Mouse (Mus musculus) left cerebral cortex, adult 18-20 months (tissue): ENCODE measurements around the gene Schip1. TPM values are rescaled to one million over a fixed set of nuclear protein-coding genes. Genes with fewer than 3 reads are reported as not detected.
A peak's percentile ranks its signal among the peaks of the same experiment; 100 is the strongest.

Experiments
- DNase-seq, 2 experiments: peaks; one replicate each; pipeline ENCODE4 v3.0.0; 2021 to 2022; ENCODE audit warnings: low spot score in 2 of 2, mixed read lengths in 1 of 2
- total RNA-seq, 2 experiments: library from RNA; stranded (reverse); gene quantifications; 2 replicates each; pipeline ENCODE4 v1.2.3; 2021

The Schip1 gene
- total RNA-seq, 2 experiments from 2014 or later: 250 to 294 TPM

DNA sequence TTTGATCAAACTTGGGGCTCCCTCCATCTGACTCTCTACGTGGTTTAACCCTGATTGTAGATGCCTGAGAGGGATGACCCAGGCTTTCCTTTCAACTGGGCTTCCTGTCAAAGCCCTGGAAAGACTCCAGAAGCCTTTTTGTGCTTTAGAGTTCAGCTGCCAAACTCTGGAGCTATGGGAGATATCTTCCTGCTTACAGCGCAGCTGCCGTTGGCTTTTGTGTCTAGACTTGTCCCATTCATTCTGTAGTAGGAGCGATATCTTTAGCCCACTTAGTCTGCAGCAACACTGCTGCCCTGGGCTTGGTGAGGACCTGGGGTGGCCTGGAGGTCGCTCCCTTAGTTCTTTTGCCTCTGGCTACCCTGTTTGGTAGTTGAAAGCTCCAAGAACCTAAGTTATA is 56.7 kb downstream of the Schip1 start:
- DNase-seq: no peak

DNA sequence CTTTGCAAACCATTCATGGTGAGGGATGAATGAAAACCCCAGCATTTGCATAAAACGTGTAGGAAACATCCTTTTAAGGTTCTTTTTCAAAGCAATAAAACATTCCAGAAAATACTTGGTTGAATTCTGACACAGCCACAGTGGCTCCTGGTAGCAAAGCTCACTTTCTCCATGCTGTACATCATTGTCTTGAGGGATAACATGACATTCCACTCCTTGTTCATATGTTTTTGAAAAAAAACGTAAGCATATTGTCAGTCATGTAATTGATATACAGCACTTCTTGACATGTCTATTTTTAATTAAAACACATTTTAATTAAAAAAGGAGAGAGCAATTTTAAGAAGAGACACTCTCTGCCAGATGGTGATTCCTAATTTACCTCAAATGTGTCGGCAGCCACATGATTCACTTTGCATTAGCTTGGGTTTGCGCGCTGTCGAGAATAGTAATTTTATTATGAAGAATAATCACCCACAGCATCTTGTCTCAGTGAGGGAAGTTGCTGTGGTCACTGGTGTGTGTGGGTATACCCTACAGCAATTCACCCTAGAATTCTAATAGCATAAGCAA is 61.8 kb downstream of the Schip1 start:
- no peak for DNase-seq

DNA sequence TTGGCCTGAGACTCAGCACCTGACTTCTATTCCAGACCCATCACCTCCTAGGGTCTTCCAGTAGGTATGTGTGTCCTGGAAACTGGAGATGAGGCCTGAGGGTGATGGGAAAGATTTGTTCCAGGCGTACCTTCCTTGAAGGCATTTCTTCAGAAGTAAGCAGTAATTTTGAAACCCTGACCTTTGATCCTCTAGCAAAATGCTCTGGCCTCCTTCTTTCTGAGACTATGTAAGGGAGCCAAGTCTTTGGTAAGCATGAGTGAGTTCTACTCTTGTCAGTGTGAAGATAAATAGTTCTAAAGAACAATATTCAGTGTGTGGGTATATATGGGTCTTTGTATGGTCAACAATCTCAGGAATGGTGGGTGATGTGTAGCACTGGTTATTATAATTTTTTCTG is 65.8 kb downstream of the Schip1 start:
- no peak for DNase-seq

DNA sequence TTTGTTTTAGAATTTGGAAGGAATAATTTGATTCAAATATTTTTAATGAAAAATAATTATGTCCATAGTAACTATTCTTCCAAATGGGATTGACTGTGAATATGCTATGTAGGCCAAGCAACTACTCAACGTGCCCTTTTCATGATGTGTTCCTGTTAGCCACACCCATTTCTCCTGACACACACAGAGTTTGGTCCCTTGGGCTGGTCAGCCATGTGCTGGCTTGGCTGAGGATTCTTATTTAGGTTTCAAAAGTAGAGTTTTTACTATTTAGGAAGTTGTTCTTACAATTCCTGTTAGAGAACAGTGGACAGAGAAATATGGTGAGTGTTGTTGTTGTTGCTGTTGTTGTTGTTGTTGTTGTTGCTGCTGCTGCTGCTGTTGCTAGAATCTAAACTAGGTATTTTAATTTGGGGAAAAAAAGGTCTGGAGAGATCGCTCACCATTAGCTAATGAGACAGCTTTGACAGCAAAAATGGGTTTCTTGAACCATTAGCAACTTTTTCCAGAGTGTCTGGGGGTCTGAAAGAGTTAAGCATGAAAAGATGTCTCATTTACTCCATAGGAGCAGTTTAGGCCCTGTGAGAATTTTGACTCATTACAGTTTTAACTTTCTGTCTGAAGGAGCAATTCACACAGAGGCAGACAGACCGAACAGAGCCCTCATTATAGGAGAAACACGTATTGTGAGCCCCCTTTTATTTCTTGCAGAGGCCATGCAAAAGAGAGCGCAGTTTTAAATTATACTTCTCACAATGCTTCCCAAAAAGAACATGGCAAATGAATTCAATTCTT is 74.4 kb downstream of the Schip1 start:
- no peak for DNase-seq

DNA sequence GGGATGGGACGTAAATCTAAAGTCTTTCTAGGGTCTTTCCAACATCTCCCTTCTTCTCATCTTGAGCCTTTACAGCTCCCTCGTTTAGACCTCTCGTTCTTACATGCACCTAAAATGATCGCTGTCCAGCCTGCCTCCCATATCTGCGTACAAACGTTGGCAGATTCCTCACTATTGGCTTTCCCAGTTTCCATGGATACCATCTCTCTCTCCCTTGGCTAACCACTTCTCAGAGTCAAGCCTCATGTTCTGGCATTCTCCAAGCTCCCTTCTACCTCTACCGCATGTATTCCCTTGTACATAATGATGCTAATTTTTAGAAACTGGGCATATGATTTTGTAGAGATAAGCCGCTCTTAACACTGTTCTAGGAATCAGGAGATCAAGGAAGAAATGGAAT is 86.1 kb downstream of the Schip1 start:
- no peak for DNase-seq

DNA sequence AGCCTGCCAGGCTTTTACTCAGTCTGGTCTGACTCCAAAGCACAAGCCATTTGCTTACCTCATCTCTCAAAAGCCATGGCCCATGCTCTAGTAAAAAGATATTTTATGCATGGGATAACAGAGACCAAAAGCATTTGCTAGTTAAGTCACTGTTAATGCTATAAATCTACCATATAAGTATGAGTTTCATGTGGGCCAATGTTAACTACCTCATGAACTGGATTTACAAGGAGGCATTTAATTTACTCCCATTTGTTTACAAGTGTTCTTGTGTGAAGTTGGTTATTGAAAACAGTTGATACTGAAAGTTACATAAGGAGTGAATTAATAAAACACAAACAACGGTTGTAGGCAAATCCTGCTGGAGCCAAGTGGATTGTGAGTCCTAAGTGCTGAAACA is 95.6 kb downstream of the Schip1 start:
- DNase-seq: no peak

DNA sequence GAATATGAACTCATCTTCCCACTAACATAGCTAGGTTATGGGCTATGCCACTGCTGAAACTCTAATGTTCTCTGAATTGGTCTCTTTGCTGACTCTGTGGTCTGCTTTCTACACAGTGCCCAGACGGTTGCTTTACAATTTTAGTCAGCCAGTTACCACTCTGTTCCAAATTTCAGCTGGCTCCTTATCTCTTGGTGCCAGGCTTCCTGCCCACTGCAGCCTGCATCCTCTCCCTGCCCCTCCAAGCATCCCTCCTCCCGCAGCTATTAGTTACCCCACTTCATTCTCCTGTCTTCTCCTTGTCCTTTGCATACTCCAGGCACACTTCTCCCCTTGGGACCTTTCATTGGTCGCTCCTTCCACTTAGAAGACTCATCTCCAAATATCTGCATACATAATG is 96.2 kb downstream of the Schip1 start:
- no peak for DNase-seq

DNA sequence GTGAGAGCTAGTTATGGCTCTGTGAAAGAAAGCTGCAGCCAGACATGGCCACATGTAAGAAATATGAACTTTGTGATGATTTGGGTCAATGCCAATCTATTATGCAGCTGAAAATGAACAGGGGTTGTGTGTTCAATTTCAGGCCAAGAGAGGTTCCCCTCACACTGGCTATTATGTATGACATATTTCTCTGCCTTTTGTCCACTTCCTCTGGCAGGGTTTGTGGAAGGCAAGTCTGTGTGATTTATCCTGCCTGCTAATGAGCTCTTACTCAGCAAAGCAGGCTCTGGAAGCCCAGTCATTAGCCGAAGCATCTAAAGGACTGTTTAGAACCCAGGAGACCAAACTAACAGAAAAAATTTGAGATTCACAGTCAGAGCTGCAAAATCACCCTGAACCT is 113.6 kb downstream of the Schip1 start:
- no peak for DNase-seq

DNA sequence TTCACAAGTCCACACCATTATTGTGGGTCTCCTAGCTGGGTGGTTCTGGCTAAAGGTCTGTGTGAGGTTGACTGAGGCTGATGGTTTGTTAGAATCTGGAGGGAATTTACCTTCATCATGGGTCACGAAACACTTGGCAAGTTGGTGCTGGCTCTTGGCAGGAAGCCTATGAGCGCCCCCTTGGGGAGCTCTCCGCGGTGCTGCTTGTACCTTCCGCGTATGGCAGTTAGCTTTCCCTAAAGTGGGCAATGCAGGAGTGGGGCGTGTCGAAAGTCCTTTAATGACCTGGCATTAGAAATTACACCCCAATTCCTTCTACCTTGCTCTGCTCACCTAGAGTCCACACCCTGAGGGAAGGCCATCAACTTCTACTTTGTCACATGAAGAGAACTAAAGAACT is 122.9 kb downstream of the Schip1 start:
- no peak for DNase-seq

DNA sequence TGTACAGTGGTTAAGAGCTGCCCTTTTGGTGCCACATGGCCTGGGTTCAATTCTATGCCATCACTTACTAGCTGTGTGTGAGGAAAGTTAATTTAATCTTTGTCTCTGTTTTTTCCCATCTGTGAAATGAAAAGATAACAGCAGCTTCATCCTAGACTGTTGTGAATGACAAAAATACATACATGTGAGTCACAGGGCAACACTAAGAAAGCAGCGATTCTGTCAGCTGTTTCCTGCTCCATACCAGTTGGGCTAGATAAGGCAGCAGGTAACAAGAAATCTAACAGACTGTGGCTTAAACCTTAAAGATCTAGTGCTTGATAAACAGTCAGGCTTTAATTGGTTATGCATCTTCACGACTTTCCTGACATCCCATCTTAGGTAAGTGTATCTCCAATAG is 124.5 kb downstream of the Schip1 start:
- no peak for DNase-seq

DNA sequence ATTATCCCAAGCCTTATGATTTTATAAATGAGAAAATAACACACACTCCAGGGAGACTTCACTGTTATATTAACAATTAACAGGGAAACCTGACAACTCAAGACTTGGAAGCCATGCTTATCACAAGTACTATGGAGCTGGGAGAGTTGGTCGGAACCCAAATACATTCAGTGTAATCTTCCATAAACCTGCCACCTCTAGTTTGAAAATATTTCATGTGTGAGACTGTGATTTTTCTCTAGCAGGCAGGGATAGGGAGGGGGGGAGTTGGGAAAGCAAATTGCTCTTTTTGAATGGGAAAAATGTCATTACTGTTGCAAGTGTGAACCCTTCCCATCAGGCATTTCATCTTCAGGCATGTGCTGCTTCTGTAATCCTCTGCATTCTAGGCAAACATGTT is 132.3 kb downstream of the Schip1 start:
- DNase-seq: no peak

DNA sequence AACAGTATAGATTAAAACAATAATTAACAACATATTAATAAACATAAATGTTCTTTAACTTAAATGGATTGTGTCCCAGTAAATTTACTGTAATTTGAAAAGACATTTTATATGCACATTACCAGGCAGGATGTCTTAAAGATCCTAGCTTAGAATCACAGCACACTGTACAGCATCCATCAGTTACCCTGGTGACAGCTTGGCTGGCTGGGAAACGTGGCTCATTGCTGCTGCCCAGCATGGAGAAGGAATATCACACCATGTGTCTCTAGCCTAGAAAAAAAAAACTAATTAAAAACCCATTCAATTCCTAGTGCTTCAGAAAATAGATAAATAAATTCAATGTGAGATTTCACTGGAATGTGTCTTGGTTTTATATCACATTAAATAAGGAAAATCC is 136.6 kb downstream of the Schip1 start:
- no peak for DNase-seq

DNA sequence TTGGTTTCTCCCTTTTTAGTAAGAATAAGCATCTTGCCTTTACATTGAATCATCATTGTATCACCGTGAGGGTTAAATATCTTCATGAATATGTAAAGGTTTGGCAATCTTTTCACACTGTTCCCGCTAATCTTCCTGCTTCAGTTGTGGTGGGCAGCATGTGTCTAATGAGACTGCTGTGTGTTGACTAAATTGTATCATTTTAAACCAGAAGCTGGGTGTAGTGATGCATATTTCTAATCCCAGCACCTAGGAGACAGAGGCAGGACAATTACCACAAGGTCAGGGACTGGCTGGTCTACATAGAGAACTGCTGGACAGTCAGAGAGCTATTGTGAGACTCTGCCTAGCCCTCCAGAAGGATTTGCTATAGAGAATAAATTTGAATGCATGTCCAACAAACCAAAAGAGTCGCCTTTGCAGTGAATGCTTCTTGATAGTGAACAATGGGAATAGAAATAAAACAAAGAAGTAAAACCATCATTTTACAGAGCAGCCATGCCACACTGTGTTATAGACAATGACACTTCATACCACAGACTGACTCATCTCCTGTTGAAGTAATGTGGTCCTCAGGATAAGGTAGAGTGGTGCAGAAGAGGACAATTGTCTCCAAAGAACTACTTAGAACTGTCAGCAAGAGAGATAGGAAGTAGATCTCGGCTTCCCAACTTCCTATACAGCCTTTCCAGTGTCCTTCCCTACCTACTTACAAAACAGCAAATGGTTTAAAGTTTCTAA is 137.7 kb downstream of the Schip1 start:
- no peak for DNase-seq

DNA sequence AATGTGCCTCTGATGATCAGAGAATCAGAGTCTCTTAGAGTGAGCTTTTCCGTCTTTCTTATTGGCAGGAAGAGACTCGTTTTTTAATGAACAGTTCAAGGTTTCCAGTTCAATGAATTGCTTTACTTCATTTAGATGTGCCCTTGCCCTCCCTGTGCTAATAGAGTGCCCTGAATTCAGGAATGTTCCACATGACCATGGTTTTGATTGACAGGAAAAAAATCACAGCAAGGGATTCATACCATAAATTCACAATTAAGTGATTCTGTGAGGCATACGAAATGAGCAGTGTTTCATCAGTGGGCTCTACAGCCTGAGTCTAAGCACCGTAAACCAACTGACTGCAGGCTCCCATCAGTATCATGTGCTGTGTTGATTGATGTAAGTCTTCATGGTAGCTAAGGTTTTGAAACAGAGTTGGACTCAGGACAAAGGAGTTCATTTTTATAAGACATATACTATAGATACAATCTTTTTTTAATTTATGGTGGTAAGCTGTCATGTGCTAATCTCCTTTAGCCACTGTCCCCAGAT is 139.4 kb downstream of the Schip1 start:
- DNase-seq: no peak

DNA sequence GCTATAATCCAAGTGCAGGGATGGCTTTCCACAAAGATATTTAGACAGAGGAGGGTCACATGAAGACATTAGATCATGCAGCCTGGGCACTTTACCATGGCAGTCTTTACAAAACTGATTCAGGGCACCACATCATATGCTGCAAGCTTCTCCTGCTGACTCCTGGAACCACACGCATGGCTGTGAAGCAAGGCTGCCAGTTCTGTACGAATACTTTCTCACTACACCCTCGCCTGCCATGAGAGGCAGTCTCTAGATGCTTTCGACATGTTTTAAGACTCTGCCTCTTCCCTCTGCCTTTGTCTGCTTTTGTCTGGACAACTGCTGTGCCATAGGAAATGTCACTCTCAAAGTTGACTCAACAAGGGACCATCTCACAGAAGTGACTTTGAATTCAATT is 145.8 kb downstream of the Schip1 start:
- peak in 1 of 2 experiments; percentile 6 for DNase-seq

DNA sequence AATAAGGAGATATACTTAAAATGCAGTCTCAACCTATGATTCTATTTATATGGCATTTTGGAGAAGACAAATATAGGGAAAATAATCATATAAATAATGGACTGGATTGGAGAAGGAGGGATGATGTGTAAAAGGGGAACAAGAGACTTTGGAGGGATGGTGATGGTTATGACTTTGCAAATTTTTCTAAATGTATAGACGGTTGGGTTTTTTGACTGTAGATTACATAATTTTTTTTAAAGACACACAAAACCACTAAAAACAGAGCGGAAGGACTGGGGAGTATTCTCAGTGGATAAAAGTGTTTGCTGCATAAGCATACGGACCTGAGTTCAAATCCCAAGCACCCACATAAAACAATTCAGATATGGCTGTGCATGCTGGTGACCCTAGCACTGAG is 156.8 kb downstream of the Schip1 start:
- no peak for DNase-seq

DNA sequence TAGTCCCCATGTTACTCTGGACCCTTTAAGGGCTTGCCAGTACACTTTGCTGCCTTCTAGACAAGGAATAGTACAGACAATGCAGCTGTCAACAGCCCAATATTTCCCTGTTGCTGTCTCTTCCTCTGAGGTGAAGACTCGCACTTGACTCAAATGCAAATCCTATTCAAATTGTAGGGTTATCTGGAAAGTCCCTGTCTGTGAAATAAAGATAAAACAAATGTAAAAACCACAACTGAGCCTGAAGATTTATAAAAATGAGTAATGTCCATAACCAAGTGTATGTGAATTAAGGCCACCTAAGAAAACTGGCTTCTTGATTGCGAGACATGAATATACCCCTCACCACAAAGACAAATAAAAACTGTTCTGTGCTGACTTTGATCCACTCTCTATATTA is 175.3 kb downstream of the Schip1 start:
- no peak for DNase-seq

DNA sequence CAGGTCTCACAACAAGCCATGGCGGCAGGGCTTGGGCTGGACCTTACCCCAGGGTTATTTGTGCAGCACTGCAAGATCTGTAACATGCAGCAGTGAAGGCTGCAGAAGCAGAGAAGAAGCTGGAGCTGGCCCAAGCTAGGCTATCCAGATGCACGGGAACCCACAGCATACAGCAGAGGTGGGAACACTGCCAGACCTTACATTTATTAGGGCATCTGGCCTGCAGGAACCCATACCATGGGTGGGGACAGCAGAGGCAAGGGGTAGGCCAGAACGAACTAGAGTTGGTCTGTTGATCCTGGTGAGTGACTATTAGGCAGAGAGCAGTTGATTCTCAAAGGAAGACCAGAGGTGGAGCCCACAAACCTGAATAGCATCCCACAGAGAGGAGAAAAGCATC is 178.6 kb downstream of the Schip1 start:
- no peak for DNase-seq

DNA sequence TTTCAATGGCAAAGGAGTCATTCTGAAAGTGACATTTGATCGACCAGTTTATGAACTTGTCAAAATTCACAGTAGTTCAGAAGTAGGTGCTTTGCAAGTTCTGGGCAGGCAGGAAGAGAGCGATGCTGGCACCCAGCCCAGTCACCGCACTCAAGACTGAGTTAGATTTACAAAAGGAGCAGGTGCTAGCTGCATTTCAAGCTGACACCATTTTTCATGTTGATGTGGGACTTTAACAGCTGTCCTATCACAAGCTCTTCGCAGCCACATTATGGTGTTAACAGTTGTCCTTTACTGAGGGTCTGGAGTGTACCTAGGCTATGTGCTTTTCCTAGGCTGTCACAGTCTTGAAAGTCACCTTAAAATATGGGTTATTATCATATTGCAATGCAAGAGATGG is 181.6 kb downstream of the Schip1 start:
- peak in 1 of 2 experiments; percentile 11 for DNase-seq

DNA sequence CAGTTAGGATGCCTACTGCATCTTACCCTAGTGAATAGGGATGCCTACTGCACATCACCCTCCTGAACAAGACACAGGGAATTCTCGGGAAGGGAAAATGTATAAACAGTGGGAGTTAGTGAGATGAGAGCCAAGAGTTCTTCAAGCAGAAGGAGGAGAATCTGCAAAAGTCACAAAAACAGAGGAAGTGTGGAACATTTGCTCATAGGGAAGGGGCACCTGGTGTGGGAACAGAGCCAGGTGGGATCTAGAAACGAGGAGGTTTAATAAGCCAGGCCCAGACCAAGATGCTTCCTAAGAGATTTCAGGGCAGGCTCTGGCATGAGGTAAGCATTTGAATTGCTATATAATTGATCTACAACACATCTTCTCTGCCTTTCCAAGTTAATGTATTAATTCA is 186.0 kb downstream of the Schip1 start:
- no peak for DNase-seq

DNA sequence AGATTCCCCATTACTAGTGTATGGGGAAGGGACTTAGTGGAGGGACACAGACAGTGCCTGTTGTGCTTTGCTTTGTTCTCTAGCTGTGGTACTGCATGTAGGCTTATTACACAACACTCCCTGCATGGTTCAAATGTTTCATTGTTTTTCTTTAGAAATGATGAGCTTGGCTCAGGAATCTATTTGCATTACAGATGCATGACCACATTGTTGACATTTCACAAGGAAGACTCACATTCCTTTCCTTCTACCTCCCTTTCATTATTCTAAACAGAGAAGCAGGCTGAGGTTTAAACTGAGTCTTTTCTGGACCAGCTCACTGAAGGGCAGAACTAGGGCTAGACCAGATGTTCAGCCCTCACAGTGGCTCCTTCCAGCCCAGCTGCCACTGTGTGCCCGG is 187.7 kb downstream of the Schip1 start:
- no peak for DNase-seq

DNA sequence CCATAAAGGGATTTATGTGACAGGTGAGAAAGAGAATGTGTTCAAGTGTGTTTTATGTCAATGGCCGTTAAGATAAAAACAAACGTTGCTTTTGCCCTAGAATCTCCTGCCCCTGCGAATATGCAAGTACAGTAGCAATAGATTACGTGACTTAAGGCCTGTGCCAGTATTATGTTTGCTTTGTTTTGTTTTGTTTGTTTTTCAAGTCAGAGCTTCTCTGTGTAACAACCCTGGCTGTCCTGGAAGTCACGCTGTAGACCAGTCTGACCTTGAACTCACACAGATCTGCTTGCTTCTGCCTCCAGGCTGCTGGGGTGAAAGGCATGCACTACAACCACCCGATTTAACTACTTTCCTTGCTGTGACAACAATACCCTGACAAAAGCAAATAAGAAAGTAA is 197.7 kb downstream of the Schip1 start:
- DNase-seq: no peak
